Mouse (Mus musculus) WW6 (cell line): Measurements from ENCODE around the gene Cers6.

Source experiments
- DNase-seq: peaks from one replicate; pipeline ENCODE4 v3.0.0-alpha.2; 2013; ENCODE audit warnings: low read depth, low spot score

Gene Cers6

DNA sequence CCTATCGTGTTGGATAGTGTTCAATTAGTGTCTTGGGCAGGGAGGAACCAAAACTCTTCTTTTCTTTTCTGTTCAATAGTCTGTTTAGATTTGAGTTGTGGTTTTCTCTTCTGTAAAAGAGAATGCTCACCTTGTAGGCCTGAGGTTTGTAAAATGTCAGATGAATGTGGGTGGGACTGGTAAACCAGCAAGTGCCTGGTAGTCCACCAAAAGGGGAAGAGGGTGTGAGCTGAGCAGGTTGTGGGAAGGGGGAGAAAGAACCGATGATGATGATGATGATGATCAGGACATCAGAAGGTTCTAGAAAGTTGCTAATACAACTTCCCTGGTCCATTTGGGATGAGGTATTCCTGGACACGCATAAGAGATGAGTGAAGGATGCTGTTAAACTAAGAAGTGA is 55.1 kb downstream of the Cers6 start:
- no peak for DNase-seq

- no peak for DNase-seq
These were observed 55.8 kb downstream of the Cers6 start for GRCm38 (mm10) chr2:68917010-68917409.

DNA sequence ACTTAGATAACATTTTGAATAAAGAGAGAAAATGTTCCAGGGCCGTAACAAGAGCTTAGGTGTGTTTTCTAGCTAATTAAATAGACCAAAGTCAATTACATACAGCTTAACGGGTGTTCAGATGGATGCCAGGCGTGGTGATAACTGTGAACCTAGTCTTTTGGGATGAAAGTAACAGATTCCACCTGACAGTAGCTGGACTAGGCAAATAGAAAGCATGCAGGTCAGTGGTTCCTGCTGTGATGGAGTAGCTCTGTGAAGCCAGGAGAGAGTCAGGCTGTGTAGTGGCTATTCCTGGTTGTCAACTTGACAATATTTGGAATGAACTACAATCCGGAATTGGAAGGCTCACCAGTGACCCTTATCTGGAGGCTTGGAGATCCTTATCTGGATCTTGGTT is 56.3 kb downstream of the Cers6 start:
- DNase-seq: no peak

DNA sequence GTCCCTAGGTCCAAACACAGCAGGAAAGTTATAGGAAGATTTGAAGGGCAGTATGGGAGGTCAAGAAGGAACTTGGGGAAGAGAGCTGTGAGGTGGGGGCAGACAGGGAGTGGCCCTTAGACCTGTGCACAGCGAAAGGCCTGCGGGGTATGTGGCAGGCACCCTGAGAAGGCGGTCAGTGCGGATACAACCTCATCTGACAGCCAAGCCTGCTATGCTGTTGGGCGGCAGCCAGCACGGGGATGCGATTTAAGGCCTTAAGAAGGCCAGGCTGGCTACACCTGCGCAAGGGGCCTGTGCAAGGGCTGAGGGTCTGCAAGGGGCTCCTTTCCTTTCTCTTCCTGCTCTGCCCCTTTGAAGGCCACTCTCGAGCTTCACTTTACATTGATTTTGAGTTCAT is 63.1 kb downstream of the Cers6 start:
- DNase-seq: no peak

DNA sequence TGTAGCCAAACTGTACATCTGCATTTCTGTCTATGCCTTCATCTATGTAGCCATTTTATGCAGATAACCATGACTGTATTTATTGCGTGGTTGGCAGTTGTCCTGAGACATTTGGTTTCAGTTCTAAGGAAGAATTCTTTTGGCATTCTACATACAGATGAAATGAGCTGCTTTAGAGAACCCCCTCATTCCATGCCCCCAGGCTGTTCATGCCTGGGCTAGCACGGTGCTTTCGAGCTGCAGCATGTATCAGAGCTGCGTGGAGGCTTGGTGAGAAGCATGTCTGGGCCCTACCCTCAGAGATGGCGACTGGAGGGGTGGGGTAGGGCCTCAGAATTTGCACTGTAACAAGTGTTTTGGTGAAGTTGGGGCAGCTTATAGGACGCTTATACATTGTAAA is 64.3 kb downstream of the Cers6 start:
- no peak for DNase-seq

GRCm38 (mm10) chr2:68926913-68927790 is 65.9 kb downstream of the Cers6 start:
- no peak for DNase-seq

DNA sequence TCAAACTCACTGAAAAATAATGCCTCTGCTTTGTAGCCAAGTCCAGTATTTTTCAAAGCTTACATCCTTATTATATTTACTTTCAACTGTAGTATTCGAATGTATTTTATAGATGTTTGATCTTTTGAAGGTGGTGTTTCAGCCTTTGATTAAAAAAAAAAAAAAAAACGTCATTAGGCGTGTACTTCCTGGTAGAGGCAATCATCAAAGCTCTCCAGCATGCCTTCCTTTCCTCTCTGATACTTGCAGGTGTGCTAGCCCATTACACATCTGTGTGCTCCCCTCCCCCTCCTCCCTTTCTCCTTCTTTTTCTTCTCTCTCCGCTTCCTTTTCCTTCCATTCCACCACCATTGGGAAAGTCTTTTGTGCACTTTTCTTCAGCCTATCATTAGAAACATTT is 71.0 kb downstream of the Cers6 start:
- no peak for DNase-seq

DNA sequence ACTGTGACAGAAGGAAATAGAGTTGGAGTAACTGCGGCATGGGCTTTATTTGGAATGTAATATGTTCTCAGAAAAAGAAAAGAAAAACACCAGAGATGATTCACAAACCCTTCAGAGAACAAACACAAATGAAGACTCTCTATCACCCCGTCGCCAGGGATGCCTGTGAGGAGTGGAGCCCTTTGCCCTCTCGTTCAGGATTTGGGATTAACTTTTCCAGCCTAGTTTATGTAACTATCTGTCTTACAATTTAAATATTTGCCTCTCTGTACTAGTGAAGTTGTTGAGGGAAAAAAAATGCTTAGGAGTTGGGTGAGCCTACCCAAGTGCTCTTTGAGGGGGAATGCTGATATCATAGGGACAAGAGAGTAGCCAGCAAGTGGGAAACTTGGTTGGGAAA is 71.4 kb downstream of the Cers6 start:
- DNase-seq: no peak

GRCm38 (mm10) chr2:68934651-68935050 is 73.4 kb downstream of the Cers6 start:
- DNase-seq: no peak

GRCm38 (mm10) chr2:68935721-68936294 is 74.6 kb downstream of the Cers6 start:
- DNase-seq: no peak

GRCm38 (mm10) chr2:68936773-68937172 is 75.5 kb downstream of the Cers6 start:
- no peak for DNase-seq

- DNase-seq: no peak
These were observed 76.6 kb downstream of the Cers6 start for GRCm38 (mm10) chr2:68937833-68938232.

GRCm38 (mm10) chr2:68944898-68945297 is 83.7 kb downstream of the Cers6 start:
- no peak for DNase-seq

- no peak for DNase-seq
These were observed 84.7 kb downstream of the Cers6 start for GRCm38 (mm10) chr2:68945976-68946375.

DNA sequence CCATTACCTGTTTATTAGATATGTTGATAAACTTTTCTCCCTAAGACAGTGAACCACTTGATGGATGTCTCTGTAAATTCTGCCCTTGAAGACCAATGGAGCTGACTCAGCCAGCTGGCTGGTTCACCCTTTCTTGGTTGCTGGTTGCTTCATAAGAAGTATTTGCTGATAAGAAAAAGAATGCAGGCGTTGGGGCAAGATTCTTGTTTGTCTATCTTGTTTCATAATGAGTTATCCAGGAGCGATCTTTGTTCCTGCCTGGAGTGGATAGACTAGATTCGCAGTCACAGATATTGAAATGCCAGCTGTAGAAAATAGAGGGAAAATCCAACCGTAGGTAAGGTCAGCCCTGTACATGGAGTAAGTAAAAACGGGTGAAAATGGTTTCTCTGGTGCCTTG is 85.6 kb downstream of the Cers6 start:
- DNase-seq: no peak

GRCm38 (mm10) chr2:68949137-68949536 is 87.9 kb downstream of the Cers6 start:
- no peak for DNase-seq

- DNase-seq: no peak
These were observed 88.5 kb downstream of the Cers6 start for GRCm38 (mm10) chr2:68949728-68950127.

GRCm38 (mm10) chr2:68951706-68952105 is 90.5 kb downstream of the Cers6 start:
- no peak for DNase-seq

- DNase-seq: no peak
These were observed 92.4 kb downstream of the Cers6 start for GRCm38 (mm10) chr2:68953688-68954087.

GRCm38 (mm10) chr2:68955496-68955895 is 94.3 kb downstream of the Cers6 start:
- DNase-seq: no peak

- no peak for DNase-seq
These were observed 94.9 kb downstream of the Cers6 start for GRCm38 (mm10) chr2:68956146-68956545.

DNA sequence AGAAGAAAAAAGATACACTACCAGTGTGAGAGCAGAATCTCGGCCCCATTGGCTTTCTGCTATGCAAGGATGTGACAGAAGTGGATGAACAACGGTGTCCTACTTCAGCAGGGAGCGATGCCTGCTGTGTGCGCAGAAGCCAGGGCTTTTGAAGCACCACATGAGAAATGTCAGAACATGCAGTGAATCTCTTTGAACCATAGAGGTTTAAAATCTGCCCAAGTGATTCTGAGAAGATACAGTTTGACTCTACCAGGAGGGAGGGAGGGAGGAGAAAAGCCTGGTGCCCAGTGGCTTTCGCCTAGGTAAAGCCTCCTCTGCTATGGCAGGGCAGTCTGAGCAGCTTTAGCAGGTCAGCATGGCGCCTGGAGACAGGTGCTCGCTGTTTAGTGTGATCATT is 96.6 kb downstream of the Cers6 start:
- no peak for DNase-seq

DNA sequence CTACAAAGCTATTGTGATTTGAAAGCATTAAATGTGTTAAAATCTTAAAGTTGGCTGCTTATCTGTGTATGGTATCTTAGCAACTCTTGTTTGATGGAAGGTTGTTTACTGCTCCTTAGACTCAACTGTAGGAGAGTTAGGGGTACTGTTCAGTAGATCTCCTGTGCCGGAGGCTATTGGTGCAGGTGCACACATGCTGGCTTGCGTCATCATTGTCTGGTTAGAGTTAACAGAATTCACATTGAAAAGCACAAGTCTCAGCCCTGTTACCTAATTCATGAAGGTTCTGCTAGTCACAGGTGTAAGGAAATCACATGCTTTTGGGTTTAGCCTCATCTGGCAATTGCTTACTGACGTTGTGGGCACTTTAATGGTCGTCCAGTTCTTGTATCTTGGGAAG is 98.3 kb downstream of the Cers6 start:
- DNase-seq: no peak
